Mouse (Mus musculus) fibroblast of lung, adult 2 months (primary cell): ENCODE data around the gene Krt32.

Experiments
- DNase-seq: peaks from one replicate; pipeline ENCODE4 v3.0.0-alpha.2; 2011; ENCODE audit warnings: low read depth

Krt32 gene

DNA sequence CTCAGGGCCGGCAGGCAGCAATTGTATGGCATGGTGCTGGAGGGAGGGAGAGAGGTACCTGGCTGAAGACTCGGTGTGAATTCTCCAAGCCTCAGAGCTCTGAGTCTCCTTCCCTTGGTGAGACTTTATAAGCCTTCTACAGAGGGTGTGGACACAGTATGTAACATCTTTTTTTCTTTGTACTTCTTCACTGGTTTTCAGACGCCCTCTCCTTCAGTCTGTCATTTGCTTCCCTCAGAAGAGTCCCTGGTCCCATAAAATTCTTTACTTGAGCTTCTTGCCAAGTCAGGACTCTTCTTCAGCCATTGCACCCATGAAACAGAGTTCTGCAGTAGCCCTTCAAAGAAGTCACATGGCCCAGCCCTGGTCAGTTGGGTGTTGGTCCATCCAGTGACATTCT lies 37.6 kb downstream of the Krt32 start, which contains the start of gene Krt31:
Gene Krt31 (minus strand): TSS at position 101 of the 400 bp plus-strand sequence.
- DNase-seq: no peak

DNA sequence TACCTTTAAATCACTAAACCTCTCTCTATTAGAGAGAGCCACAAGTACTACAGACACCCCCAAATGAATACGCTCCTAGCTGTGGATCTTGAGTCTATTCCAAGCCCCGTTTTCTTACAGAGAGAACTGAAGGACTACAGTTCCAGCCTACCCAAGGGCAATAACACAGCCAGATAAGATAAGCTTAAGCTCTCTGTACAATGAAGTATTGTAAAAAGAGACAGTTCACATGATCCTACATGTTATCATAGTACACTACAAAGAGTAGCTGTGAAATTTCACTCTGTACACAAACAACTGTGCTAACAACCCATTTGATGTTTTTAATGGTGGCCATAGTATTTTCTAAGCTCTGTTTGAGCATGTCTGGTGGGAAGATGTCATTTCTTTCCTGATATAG lies 40.8 kb downstream of the Krt32 start:
- no peak for DNase-seq

DNA sequence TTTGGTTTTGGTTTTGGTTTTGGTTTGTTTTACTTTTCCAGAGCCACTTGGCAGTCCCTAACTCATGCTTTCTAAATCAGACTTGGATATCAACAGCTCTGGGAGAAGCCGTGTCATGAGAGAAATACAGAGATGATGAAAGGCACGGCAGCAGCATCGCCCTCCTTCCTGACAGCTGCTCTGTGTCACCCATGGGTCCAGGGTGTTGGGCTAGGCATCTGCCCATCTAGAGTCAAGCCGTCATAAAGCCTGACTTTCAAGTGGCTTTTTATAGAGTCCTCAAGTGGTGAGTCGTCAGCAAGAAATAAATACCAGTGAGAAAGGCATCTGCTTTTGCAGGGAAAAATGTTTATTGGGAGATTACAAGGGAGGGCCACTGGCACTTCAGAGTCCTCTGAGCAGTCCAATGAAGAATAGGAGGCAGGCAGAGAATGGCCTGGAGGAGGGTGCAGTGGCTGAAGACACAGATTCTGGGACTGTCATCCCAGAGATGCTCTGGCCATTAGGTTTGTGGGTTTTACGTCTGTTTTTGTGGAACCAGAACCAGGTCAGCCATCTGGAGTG lies 41.6 kb downstream of the Krt32 start:
- DNase-seq: no peak

DNA sequence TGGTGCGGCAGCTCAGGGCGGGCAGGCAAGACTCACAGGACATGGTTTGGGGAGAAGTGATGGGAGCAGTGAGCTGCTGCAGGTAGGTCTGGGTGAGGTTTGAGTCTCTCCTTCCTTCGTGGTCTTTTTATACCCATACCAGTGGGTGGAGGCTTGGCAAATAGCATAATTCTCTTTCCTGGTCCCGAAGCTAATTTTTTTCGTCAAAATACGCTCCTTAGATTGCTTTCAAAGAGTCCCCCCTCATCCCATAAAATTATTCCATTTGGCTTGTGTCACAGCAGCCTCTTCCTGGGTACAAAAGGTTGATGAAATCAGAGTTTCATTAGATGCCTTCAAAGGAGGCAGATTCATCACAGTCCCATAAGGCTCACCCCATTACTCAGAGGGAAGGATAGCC lies 46.6 kb downstream of the Krt32 start, which contains the start of gene Krt34:
Gene Krt34 (minus strand): TSS at position 101 of the 400 bp plus-strand sequence.
- DNase-seq: no peak
